Mouse (Mus musculus) liver, embryonic 13.5 days (tissue): Measurements from ENCODE around the gene Zkscan6. TPM values are rescaled to one million over a fixed set of nuclear protein-coding genes. Genes with fewer than 3 reads are reported as not detected.

Experiments
- ATAC-seq: fragments of 200-750 bp; cut with Nextera tagmentation; 2 replicates; pipeline ENCODE4 v1.8.0; 2017; ENCODE audit warnings: low read depth, mild to moderate bottlenecking, moderate number of reproducible peaks, moderate library complexity
- DNase-seq: peaks from one replicate; pipeline ENCODE4 v3.0.0; 2022
- H3K27ac ChIP-seq: fragments of 300-500 bp; sonication (generic); 2 replicates; pipeline ENCODE4 v1.5.1; 2015; ENCODE audit warnings: moderate library complexity, mild to moderate bottlenecking, inconsistent platforms
- H3K27me3 ChIP-seq: fragments of 300-500 bp; sonication (generic); 2 replicates; pipeline ENCODE4 v1.6.1; 2015; ENCODE audit warnings: mild to moderate bottlenecking, inconsistent platforms
- H3K36me3 ChIP-seq: fragments of 300-500 bp; sonication (generic); 2 replicates; pipeline ENCODE4 v1.6.1; 2015; ENCODE audit warnings: mild to moderate bottlenecking, inconsistent platforms
- H3K4me1 ChIP-seq: fragments of 300-500 bp; sonication (generic); replicated peaks from 2 replicates; pipeline ENCODE4 v1.6.1; 2015; ENCODE audit warnings: inconsistent platforms
- H3K4me2 ChIP-seq: fragments of 300-500 bp; sonication (generic); 2 replicates; pipeline ENCODE4 v1.6.1; 2015; ENCODE audit warnings: inconsistent platforms, mild to moderate bottlenecking, moderate library complexity
- H3K4me3 ChIP-seq: fragments of 300-500 bp; sonication (generic); replicated peaks from 2 replicates; pipeline ENCODE4 v1.5.1; 2015; ENCODE audit warnings: mild to moderate bottlenecking, inconsistent platforms
- H3K9ac ChIP-seq: fragments of 300-500 bp; sonication (generic); 2 replicates; pipeline ENCODE4 v1.6.1; 2015; ENCODE audit warnings: mild to moderate bottlenecking, inconsistent platforms
- H3K9me3 ChIP-seq: fragments of 300-500 bp; sonication (generic); replicated peaks from 2 replicates; pipeline ENCODE4 v1.6.1; 2016; ENCODE audit warnings: inconsistent platforms
- WGBS: fragments of 180-500 bp; shearing (Covaris S2); methylation state at CpG from one replicate; pipeline ENCODE4 v1.1.7; 2015; ENCODE audit not compliant: insufficient replicate concordance; 5-methylcytosine and 5-hydroxymethylcytosine counted together
- polyA plus RNA-seq: library from polyadenylated mRNA; unstranded; fragments of >200 nt; fragmentation: Nextera tagmentation; extraction: Ambion mirVana; gene quantifications from 2 replicates; pipeline ENCODE4 v1.2.1, GENCODE M21; 2015

The Zkscan6 gene
- polyA plus RNA-seq, 1 experiment from 2014 or later: 6.8 TPM

GRCm38 (mm10) chr11:65814381-65814780 lies 7.4 kb downstream of the Zkscan6 start:
- ATAC-seq (no peak), DNase-seq (no peak)
- no peak overlapping the region for H3K4me2 ChIP-seq
- no peak overlapping the region for H3K4me3 ChIP-seq
- H3K36me3 ChIP-seq: peaks cover 34% of the 10 kb centered on the region
- H3K4me1 ChIP-seq: peaks cover 10% of the 10 kb centered on the region
- no peak overlapping the region for H3K9ac ChIP-seq
- H3K27ac ChIP-seq: no peak overlapping the region
- 88% methylated on average over 9 of the region's 9 CpGs for WGBS
- no peaks in the 10 kb centered on the region for H3K9me3 ChIP-seq
- H3K27me3 ChIP-seq: no peaks in the 10 kb centered on the region

DNA sequence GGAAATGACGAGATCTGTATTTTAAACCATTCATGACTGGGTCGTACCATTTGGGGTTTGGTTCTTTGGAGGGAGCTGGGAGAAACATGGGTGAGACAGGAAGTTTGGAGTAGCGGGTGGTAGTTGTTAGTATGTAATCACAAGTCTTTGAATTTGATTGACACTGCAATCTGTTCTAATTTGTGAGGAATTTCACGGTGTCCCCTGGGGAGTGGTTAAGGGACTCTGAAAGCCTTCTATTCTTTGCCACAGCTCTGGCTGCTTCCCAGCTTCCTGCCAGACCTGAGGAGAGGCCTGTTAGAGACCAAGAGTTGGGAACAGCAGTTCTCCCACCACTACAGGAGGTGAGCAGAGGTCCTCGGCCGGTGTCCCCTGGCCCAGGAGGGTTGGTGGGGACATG lies 9.3 kb downstream of the Zkscan6 start:
- Histone ChIP-seq H3K36me3 (peaks cover 40% of the 10 kb centered on the region), H3K4me3 (no peak overlapping the region), H3K4me1 (0 out of 2 replicates have a peak, but pooled peaks cover 5% of the 10 kb centered on the region), H3K4me2 (no peak overlapping the region), H3K27me3 (no peaks in the 10 kb centered on the region), H3K27ac (no peak overlapping the region), H3K9me3 (no peaks in the 10 kb centered on the region), H3K9ac (no peak overlapping the region)
- 78% methylated on average over 6 of the region's 6 CpGs for WGBS
- ATAC-seq (no peak), DNase-seq (no peak)

DNA sequence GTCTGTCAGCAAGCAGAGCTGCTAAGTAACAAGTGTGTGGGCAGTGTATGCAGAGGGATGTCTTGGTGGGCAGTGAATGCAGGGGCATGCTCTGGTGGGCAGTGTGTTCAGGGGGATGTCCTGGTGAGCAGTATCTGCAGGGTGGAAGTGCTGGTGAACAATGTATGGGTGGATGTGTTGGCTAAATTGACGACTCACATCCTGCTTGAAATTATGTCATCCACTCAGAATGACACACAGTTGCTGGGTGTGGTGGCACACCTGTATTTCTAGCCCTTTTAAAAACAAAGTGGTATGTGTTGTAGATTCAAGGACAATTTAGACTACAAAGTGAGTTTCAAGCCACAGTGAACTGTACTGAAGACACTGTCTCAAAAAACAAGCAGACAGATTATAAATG lies 11.2 kb downstream of the Zkscan6 start:
- Histone ChIP-seq H3K9ac (no peak overlapping the region), H3K27me3 (no peaks in the 10 kb centered on the region), H3K4me1 (no peaks in the 10 kb centered on the region), H3K4me2 (no peak overlapping the region), H3K4me3 (no peak overlapping the region), H3K27ac (no peak overlapping the region), H3K9me3 (no peaks in the 10 kb centered on the region), H3K36me3 (peaks cover 60% of the 10 kb centered on the region)
- 58% methylated on average over 1 of the region's 1 CpGs for WGBS
- no peak for DNase-seq
- ATAC-seq: no peak

DNA sequence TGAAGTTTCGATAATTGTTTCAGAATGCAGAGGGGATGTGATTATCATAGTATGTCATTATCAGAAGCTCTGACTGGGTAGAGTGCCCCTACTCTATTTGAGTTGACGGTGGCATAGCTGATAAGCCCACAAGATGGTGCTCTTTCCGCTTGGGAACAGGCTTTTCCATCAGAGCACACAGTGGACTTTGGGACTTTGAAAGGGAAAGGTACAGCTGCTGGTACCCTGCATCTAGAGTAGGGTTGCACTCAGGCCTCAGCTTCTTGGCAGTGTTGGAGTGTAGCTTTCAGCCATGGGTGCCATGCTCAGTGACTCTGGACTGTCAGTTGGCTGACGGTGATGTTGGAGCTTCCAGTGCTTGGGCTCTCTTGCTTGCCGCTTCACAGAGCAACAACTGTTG lies 13.3 kb downstream of the Zkscan6 start:
- no peak overlapping the region for H3K27ac ChIP-seq
- WGBS: 69% methylated on average over 5 of the region's 5 CpGs
- H3K9ac ChIP-seq: no peak overlapping the region
- ATAC-seq (no peak), DNase-seq (no peak)
- H3K4me3 ChIP-seq: no peak overlapping the region
- no peaks in the 10 kb centered on the region for H3K4me1 ChIP-seq
- H3K27me3 ChIP-seq: no peaks in the 10 kb centered on the region
- H3K4me2 ChIP-seq: no peak overlapping the region
- H3K36me3 ChIP-seq: peaks cover 64% of the 10 kb centered on the region
- H3K9me3 ChIP-seq: no peaks in the 10 kb centered on the region

DNA sequence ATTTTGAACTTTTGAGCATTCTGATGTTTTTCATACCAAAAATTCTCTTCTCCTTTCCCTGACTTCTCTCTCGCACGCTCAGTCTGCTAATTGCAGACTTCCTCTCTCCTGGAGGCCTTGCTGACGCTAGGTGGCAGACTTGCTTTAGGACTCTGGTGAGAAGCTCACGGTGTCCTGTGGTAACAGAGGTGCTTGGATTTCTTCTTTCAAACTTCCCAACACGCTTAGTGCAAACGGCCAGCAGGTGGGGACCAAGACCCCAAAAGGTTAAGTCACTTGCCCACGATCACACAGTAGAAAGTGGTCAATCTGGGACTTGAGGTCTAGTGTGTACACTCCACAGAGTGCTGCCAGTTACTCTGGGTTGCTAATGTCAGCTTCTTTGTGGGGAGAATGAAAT lies 13.9 kb downstream of the Zkscan6 start:
- no peaks in the 10 kb centered on the region for H3K27me3 ChIP-seq
- H3K27ac ChIP-seq: no peak overlapping the region
- H3K9me3 ChIP-seq: no peaks in the 10 kb centered on the region
- DNase-seq (peak; percentile 2), ATAC-seq (no peak)
- H3K9ac ChIP-seq: no peak overlapping the region
- H3K4me1 ChIP-seq: no peaks in the 10 kb centered on the region
- peaks cover 58% of the 10 kb centered on the region for H3K36me3 ChIP-seq
- H3K4me3 ChIP-seq: no peak overlapping the region
- WGBS: 32% methylated on average over 7 of the region's 7 CpGs
- no peak overlapping the region for H3K4me2 ChIP-seq

DNA sequence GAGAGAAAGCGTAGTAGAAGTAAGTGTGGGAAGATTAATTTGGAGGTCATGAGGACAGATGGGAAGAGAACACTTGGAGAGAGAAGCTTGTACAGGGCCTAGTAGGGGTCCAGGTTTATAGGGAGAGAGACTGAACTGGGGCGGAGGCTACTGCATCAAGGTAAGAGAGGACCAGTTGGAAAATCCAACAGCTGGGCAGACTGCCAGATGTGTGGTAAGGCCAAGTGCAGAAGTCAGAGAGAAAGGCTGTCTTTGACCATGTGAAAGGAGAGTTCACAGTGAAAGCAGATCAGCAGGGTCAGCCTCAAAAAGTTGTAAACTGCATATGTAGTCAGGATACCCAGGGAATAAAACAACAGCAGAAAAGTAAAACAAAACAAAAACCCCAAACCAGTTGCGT lies 17.6 kb downstream of the Zkscan6 start:
- Histone ChIP-seq H3K9me3 (no peaks in the 10 kb centered on the region), H3K9ac (no peak overlapping the region), H3K4me2 (no peak overlapping the region), H3K36me3 (peaks cover 74% of the 10 kb centered on the region), H3K4me3 (no peak overlapping the region), H3K27ac (no peak overlapping the region), H3K27me3 (no peaks in the 10 kb centered on the region), H3K4me1 (no peaks in the 10 kb centered on the region)
- WGBS: 85% methylated on average over 3 of the region's 3 CpGs
- no peak for ATAC-seq
- DNase-seq: no peak

GRCm38 (mm10) chr11:65838999-65839398 lies 32.0 kb downstream of the Zkscan6 start:
- no peaks in the 10 kb centered on the region for H3K9me3 ChIP-seq
- 64% methylated on average over 8 of the region's 8 CpGs for WGBS
- ATAC-seq (no peak), DNase-seq (no peak)
- no peak overlapping the region for H3K4me3 ChIP-seq
- no peak overlapping the region for H3K4me2 ChIP-seq
- no peak overlapping the region for H3K27ac ChIP-seq
- no peak overlapping the region for H3K9ac ChIP-seq
- H3K36me3 ChIP-seq: no peaks in the 10 kb centered on the region
- no peaks in the 10 kb centered on the region for H3K4me1 ChIP-seq
- H3K27me3 ChIP-seq: no peaks in the 10 kb centered on the region

DNA sequence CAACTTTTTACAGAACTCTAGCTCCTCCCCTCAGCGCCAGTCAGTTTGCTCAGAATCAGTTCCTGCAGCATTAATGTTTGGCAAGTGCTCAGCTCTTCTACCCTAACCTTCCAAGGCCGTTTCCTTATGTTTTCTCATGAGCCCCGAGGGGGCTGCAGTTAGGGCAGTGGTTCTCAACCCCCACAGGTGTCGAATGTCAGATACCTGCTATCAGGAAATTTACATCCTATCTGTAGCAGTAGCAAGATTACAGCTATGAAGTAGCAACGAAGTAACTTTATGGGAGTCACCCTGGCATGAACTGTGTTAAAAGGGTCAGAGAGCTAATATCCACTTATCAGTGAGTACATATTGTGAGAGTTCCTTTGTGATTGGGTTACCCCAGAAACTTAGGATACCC lies 39.5 kb downstream of the Zkscan6 start:
- Histone ChIP-seq H3K9me3 (no peaks in the 10 kb centered on the region), H3K9ac (no peak overlapping the region), H3K4me3 (no peak overlapping the region), H3K4me2 (no peak overlapping the region), H3K4me1 (no peaks in the 10 kb centered on the region), H3K27ac (no peak overlapping the region), H3K27me3 (no peaks in the 10 kb centered on the region), H3K36me3 (no peaks in the 10 kb centered on the region)
- ATAC-seq (no peak), DNase-seq (no peak)
- 41% methylated on average over 5 of the region's 5 CpGs for WGBS

DNA sequence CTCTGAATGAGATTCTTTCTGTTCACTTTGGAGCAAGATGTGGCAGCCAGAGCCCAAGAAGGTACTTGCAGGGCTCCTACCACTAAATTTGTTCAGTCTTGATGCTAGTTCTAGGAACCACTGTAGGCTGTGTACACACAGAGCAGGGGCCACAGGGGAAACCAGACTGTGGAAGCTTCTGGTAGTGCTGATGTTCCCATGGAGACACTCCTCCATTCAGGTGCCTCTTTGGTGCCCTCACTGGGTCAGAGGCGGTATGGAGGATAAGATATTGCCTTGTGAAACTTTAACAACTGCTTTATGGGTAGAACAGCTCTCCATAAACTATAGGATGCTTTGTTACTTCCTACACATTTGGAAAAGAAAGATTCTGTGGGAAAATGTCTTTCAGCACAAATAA lies 45.1 kb downstream of the Zkscan6 start:
- no peaks in the 10 kb centered on the region for H3K9me3 ChIP-seq
- no peak overlapping the region for H3K4me2 ChIP-seq
- H3K27me3 ChIP-seq: no peaks in the 10 kb centered on the region
- DNase-seq (no peak), ATAC-seq (no peak)
- H3K4me1 ChIP-seq: no peaks in the 10 kb centered on the region
- WGBS: 6% methylated on average over 1 of the region's 1 CpGs
- H3K36me3 ChIP-seq: no peaks in the 10 kb centered on the region
- H3K9ac ChIP-seq: no peak overlapping the region
- H3K4me3 ChIP-seq: no peak overlapping the region
- H3K27ac ChIP-seq: no peak overlapping the region

DNA sequence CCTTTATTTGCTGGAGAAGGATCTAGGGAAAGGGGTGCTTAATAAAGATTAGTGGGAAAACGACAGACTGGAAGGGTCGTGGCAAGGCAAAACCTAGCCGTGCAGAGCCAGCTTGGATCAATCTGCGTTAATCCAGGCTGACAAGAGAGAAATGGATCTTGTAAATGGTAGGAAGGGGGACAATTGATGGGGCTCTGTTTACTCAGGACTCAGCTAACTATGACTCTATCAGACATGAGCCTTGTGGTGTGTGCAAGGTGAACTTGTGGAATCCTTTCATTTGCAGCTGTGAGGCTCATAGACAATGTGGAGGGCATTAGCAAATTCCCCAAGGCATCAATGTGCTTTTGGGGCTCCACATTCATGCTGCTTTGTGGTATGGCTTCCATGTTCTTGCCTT lies 54.5 kb downstream of the Zkscan6 start:
- H3K4me1 ChIP-seq: no peaks in the 10 kb centered on the region
- H3K4me2 ChIP-seq: no peak overlapping the region
- no peaks in the 10 kb centered on the region for H3K36me3 ChIP-seq
- no peaks in the 10 kb centered on the region for H3K9me3 ChIP-seq
- no peak overlapping the region for H3K27ac ChIP-seq
- ATAC-seq (no peak), DNase-seq (no peak)
- no peak overlapping the region for H3K4me3 ChIP-seq
- H3K27me3 ChIP-seq: no peaks in the 10 kb centered on the region
- WGBS: 68% methylated on average over 4 of the region's 4 CpGs
- H3K9ac ChIP-seq: no peak overlapping the region

DNA sequence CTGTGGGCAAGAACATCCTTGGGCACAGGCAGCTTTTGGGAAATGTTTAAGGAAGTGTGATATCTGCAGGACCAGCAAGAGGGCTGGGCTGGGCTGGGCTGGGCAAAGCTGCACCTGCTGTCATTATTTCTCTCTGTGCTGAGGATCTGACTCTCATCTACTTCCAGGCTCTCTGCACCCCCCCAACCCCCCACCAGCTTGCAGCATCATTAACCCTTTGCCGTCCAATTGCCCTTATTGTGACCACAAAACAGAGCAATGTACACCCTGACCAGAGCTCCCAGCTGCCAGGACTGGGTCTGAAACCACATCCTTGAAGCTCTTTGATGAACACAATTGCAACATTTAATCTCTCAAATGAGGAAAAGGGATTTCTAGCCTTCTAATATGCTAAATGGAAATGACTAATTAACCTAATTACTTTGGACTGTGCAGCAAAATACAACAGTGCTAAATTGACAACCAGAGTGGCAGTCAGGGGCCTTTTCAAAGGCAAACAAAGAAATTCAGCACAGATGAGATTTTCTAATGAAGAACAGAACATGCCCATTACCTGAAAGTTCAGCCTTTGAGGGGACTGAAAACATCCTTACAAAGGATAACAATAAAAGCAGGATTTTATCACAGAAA lies 70.3 kb downstream of the Zkscan6 start:
- 39% methylated on average over 1 of the region's 1 CpGs for WGBS
- H3K36me3 ChIP-seq: no peaks in the 10 kb centered on the region
- H3K9me3 ChIP-seq: no peaks in the 10 kb centered on the region
- H3K27me3 ChIP-seq: no peaks in the 10 kb centered on the region
- H3K9ac ChIP-seq: no peak overlapping the region
- DNase-seq (no peak), ATAC-seq (no peak)
- H3K4me2 ChIP-seq: no peak overlapping the region
- no peak overlapping the region for H3K27ac ChIP-seq
- H3K4me3 ChIP-seq: no peak overlapping the region
- H3K4me1 ChIP-seq: no peaks in the 10 kb centered on the region
